Mouse (Mus musculus) midbrain, embryonic 16.5 days (tissue): Measurements from ENCODE around the gene Nap1l5. TPM values are rescaled to one million over a fixed set of nuclear protein-coding genes. Genes with fewer than 3 reads are reported as not detected.

Experiments used
- ATAC-seq: fragments of 200-750 bp; cut with Nextera tagmentation; 2 replicates; pipeline ENCODE4 v1.8.0; 2017; ENCODE audit warnings: moderate TSS enrichment
- H3K27ac ChIP-seq: fragments of 300-500 bp; sonication (generic); 2 replicates; pipeline ENCODE4 v1.5.1; 2014; ENCODE audit warnings: mild to moderate bottlenecking, low read length, mixed read lengths
- H3K27me3 ChIP-seq: fragments of 300-500 bp; sonication (generic); 2 replicates; pipeline ENCODE4 v1.6.1; 2014; ENCODE audit warnings: low read depth, low read length, mixed read lengths; ENCODE audit not compliant: control insufficient read depth, insufficient read depth
- H3K36me3 ChIP-seq: fragments of 300-500 bp; sonication (generic); 2 replicates; pipeline ENCODE4 v1.6.1; 2014; ENCODE audit warnings: mild to moderate bottlenecking, low read length, moderate library complexity, mixed read lengths; ENCODE audit not compliant: control insufficient read depth, insufficient read depth
- H3K4me1 ChIP-seq: fragments of 300-500 bp; sonication (generic); 2 replicates; pipeline ENCODE4 v1.6.1; 2014; ENCODE audit warnings: mild to moderate bottlenecking, low read length, mixed read lengths; ENCODE audit not compliant: control insufficient read depth, insufficient read depth
- H3K4me2 ChIP-seq: fragments of 300-500 bp; sonication (generic); 2 replicates; pipeline ENCODE4 v1.6.1; 2014; ENCODE audit warnings: mild to moderate bottlenecking, low read length, mixed read lengths
- H3K4me3 ChIP-seq: fragments of 300-500 bp; sonication (generic); 2 replicates; pipeline ENCODE4 v1.5.1; 2014; ENCODE audit warnings: low read depth, mild to moderate bottlenecking, low read length, moderate library complexity, mixed read lengths
- H3K9ac ChIP-seq: fragments of 300-500 bp; sonication (generic); 2 replicates; pipeline ENCODE4 v1.6.1; 2014; ENCODE audit warnings: low read depth, low read length, mixed read lengths
- H3K9me3 ChIP-seq: fragments of 300-500 bp; sonication (generic); replicated peaks from 2 replicates; pipeline ENCODE4 v1.6.1; 2014; ENCODE audit warnings: mild to moderate bottlenecking, low read length, mixed read lengths; ENCODE audit not compliant: control insufficient read depth, poor library complexity, severe bottlenecking
- WGBS: fragments of 180-500 bp; shearing (Covaris S2); extraction: QIAGEN DNeasy Blood & Tissue Kit; methylation state at CpG from one replicate; pipeline ENCODE4 v1.1.7; 2014; 5-methylcytosine and 5-hydroxymethylcytosine counted together
- polyA plus RNA-seq: library from polyadenylated mRNA; unstranded; fragments of >200 nt; fragmentation: Nextera tagmentation; extraction: Ambion mirVana; gene quantifications from 2 replicates; pipeline ENCODE4 v1.2.1, GENCODE M21; 2015

Gene Nap1l5
- 310 and 365 TPM in 2 replicates for polyA plus RNA-seq

DNA sequence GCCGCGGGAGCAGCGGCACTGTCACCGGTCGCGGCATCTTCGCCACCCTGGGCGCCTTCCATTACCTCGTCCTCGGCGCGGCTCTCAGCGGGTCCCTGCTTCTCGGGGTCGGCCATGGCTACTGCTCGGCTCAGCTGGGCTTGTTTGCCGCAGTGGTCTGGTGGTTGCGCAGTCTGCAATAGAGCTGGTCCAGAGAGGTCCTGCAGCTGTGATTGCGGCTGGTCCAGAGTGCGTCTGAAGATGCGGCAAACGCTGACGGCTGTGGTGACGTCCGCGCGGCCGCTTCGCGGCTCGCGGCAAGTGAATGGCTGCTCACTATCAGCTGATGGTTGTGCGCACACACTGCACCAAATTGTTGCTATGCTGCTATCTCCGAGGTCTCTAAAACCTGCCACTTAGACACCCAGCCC, at the start of gene Nap1l5:
TSS of gene Nap1l5 (minus strand) at position 225 of the 410 bp plus-strand sequence.
- ATAC-seq, result peak; percentile 98
- Histone ChIP-seq H3K27ac (peak within 1 kb of the TSS; percentile 86), H3K9ac (peak within 1 kb of the TSS; percentile 58), H3K4me3 (peak within 1 kb of the TSS; percentile 49), H3K36me3 (peaks cover 14% of the 10 kb centered on the region), H3K4me1 (peaks cover 11% of the 10 kb centered on the region), H3K27me3 (no peaks in the 10 kb centered on the region), H3K4me2 (peak within 1 kb of the TSS; percentile 58), H3K9me3 (peaks cover 10% of the 10 kb centered on the region)
- 36% methylated on average over 34 of the region's 34 CpGs for WGBS

DNA sequence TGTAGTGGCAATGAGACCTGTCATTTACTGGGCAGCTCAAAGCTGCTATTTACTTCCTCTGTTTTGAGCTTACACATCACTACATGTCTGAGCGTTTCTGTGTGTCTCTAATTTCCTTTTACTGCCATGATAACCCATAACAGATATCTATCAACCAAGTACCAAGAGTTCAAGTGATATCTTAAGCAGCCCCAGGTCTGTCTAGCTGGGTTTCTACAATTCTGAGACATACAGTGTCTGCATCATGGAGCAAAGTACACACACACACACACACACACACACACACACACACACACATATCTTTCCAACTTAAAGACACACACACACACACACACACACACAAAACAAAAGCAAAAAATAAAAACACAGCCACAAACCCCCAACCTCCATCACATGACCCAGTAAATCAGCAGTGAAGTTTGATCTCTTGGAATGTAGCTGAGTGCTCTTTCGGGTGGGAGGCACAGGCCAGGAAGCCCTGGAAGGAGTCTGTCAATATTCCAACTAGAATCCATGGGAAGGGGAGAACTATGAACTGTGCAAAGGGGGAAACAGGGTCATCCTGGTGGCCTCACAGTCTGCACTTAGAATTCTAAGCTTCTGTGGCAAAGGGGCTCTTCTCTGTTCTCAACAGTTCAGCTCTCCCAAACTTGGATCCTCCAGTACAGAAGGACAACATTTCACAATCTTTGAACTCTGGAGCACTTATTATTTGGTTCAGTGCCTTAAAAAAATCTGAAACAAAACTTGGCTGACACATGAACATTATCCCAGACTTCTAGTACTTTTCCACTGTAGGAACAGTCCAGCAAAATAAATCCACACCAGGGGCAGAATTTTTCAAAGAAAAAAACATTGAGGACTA, 44.5 kb upstream of the Nap1l5 start:
- Histone ChIP-seq H3K36me3 (peaks cover 10% of the 10 kb centered on the region; the same call in 1 of the 2 replicates), H3K4me3 (no peak overlapping the region), H3K4me1 (no peaks in the 10 kb centered on the region), H3K27ac (no peak overlapping the region), H3K27me3 (no peaks in the 10 kb centered on the region), H3K4me2 (no peak overlapping the region), H3K9ac (no peak overlapping the region), H3K9me3 (no peaks in the 10 kb centered on the region)
- 73% methylated on average over 2 of the region's 2 CpGs for WGBS
- ATAC-seq, result no peak

DNA sequence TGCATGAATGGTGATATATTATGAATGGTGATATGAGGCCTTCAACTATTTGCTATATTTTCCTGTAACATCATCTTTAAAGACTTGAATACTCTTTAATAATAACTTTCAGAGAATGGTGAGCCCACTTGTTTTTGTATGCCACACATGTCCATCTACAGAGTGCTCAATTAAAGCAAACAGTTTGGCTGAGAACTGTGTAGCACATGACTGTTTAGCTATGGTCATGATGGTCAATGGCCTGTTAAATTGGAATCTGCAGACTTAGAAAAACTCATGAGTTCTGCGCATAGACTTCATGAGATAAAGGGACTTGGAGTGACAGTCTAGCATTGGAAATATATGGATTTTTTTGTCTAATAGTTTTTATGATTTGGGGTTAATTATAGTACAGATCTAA, 43.5 kb upstream of the Nap1l5 start:
- H3K9ac ChIP-seq, result no peak overlapping the region
- H3K27ac ChIP-seq, result no peak overlapping the region
- H3K9me3 ChIP-seq, result no peaks in the 10 kb centered on the region
- ATAC-seq, result no peak
- no peaks in the 10 kb centered on the region for H3K4me1 ChIP-seq
- no peak overlapping the region for H3K4me3 ChIP-seq
- peaks cover 10% of the 10 kb centered on the region; the same call in 1 of the 2 replicates for H3K36me3 ChIP-seq
- H3K4me2 ChIP-seq, result no peak overlapping the region
- no peaks in the 10 kb centered on the region for H3K27me3 ChIP-seq
- WGBS, result 94% methylated on average over 1 of the region's 1 CpGs

DNA sequence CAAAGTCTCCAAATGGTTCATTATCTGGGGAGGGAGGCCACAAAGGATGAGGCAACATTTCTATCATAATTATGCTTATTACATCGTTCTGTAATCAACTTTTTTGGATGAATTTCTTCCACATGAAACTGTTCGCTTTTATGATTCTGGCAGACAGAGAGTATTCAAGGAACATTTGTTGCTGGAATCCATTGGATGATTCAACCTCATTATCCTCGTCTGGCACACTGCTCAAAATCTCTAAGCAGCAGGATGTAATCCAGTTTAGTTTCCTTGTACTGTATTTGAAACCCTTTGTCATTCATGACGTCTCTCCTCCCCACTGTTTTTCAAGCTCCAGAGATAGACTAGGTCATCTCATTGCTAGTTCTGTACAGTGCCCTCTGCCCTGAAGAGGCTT, 40.0 kb upstream of the Nap1l5 start:
- no peak for ATAC-seq
- H3K9ac ChIP-seq, result no peak overlapping the region
- H3K36me3 ChIP-seq, result peaks cover 12% of the 10 kb centered on the region
- H3K4me2 ChIP-seq, result no peak overlapping the region
- H3K4me1 ChIP-seq, result no peaks in the 10 kb centered on the region
- no peaks in the 10 kb centered on the region for H3K9me3 ChIP-seq
- 68% methylated on average over 4 of the region's 4 CpGs for WGBS
- H3K4me3 ChIP-seq, result no peak overlapping the region
- H3K27me3 ChIP-seq, result no peaks in the 10 kb centered on the region
- H3K27ac ChIP-seq, result no peak overlapping the region

DNA sequence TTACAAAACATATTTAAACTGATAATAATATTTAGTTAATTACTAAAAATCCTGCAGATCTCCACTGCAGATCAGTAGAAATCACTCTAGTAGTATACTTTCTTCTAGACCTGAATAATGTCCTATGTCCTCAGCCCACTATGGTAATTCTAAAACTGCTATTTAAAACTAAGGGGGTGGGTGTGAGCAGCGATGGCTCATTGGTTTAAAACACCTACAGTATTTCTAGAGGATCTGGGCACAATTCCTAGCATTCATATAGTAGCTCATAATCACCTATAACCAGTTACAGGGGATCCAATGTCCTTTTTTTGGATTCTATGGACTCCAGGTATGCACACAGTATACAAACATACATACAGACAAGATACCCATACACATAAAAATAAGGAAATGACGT, 39.4 kb upstream of the Nap1l5 start:
- 63% methylated on average over 2 of the region's 2 CpGs for WGBS

DNA sequence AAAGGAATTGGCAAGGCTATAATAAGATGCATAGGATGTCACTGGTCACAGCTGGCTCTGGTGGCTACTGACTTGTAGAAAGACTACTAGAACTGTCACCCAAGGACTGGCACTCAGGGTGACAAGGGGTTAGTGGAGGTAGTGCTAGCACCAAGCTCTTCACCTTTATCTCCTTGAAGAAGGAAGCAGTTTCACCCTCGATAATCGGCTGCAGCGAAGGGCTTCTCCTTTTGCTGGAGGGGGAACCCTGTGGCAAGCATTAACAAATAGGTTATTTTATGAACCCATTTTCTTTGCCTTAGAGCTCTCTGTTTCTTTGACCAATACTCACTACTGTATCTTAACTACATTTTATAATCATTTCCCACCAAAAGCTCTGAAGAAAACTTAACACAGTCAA, 37.1 kb upstream of the Nap1l5 start:
- Histone ChIP-seq H3K27ac (no peak overlapping the region), H3K4me2 (no peak overlapping the region), H3K4me3 (no peak overlapping the region), H3K36me3 (peaks cover 12% of the 10 kb centered on the region), H3K4me1 (no peaks in the 10 kb centered on the region), H3K9me3 (no peaks in the 10 kb centered on the region), H3K27me3 (no peaks in the 10 kb centered on the region), H3K9ac (no peak overlapping the region)
- ATAC-seq, result no peak
- WGBS, result 92% methylated on average over 3 of the region's 3 CpGs

More for the DNA sequence above, 39.4 kb upstream of the Nap1l5 start:
- no peaks in the 10 kb centered on the region for H3K27me3 ChIP-seq
- no peak for ATAC-seq
- H3K27ac ChIP-seq, result no peak overlapping the region
- peaks cover 12% of the 10 kb centered on the region for H3K36me3 ChIP-seq
- no peaks in the 10 kb centered on the region for H3K4me1 ChIP-seq
- no peak overlapping the region for H3K4me2 ChIP-seq
- no peaks in the 10 kb centered on the region for H3K9me3 ChIP-seq
- no peak overlapping the region for H3K4me3 ChIP-seq
- no peak overlapping the region for H3K9ac ChIP-seq

DNA sequence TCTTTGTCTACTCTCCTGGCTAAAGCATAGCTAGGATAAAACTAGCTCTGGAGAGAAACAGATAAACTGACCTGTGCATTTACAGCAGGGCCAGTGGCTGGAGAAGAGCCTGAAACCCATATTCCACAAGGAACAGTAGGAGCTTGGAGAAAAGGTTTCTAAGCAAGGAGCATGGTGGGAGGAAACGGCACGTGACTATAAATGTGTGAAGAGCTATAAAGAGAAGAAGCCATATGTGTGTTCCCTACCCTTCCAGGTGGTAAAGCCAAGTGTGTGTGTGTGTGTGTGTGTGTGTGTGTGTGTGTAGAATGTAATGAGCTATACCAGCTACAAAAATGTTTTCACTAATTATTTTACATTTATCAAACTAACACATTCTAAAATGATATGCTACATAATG, 35.4 kb upstream of the Nap1l5 start:
- no peaks in the 10 kb centered on the region for H3K4me1 ChIP-seq
- no peaks in the 10 kb centered on the region for H3K9me3 ChIP-seq
- ATAC-seq, result no peak
- H3K4me3 ChIP-seq, result no peak overlapping the region
- no peak overlapping the region for H3K27ac ChIP-seq
- no peak overlapping the region for H3K4me2 ChIP-seq
- H3K27me3 ChIP-seq, result no peaks in the 10 kb centered on the region
- WGBS, result 92% methylated on average over 2 of the region's 2 CpGs
- no peak overlapping the region for H3K9ac ChIP-seq
- H3K36me3 ChIP-seq, result peaks cover 9% of the 10 kb centered on the region

DNA sequence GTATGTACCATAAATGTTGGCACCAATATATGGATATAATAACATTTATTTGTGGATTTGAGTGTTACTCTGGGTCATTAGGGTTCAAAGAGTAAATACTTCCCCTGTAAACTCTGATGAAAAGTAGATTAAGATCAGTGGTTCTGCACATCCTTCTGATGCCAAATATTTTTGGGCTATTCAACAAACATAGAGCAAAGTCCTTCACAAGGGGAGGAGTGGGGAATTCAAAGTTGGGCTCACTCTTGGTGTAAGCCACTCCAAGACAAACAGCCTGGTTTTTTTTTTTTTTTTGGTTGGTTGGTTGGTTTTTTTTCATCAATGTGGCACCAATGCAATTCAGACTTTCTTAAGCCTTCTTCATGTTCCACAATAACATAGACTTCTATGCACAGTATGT, 30.9 kb upstream of the Nap1l5 start:
- no peak overlapping the region for H3K27ac ChIP-seq
- no peak overlapping the region for H3K4me2 ChIP-seq

DNA sequence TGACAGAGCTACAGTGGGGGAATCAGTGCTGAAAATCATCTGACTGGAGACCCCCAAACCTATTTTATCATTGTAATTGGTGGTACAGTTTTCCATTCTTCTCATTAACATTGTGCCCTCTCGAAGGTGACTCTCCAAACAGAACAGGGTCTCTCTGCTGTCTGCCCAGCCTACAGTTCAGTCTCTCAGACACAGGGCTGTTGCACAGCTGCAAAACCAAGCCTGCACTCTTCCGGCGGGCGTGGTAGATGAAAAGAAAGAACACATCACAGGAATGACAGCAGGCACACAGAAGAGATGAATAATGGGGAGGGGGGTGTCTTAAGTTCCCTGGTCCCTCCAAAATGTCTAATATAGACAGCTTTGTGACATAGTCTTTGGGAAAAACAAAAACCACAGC, 27.3 kb upstream of the Nap1l5 start:
- ATAC-seq, result 0 out of 2 replicates have a peak, but pooled peaks have one; percentile 14
- Histone ChIP-seq H3K4me3 (no peak overlapping the region), H3K4me1 (peaks cover 20% of the 10 kb centered on the region), H3K36me3 (no peaks in the 10 kb centered on the region), H3K27me3 (no peaks in the 10 kb centered on the region), H3K4me2 (no peak overlapping the region), H3K9me3 (no peaks in the 10 kb centered on the region), H3K27ac (peak overlapping the region; percentile 86), H3K9ac (no peak overlapping the region)
- WGBS, result 9% methylated on average over 4 of the region's 4 CpGs

More for the DNA sequence above, 30.9 kb upstream of the Nap1l5 start:
- Histone ChIP-seq H3K4me3 (no peak overlapping the region), H3K27me3 (no peaks in the 10 kb centered on the region), H3K9ac (no peak overlapping the region), H3K36me3 (no peaks in the 10 kb centered on the region), H3K9me3 (no peaks in the 10 kb centered on the region), H3K4me1 (peaks cover 15% of the 10 kb centered on the region)
- ATAC-seq, result no peak
